Mouse (Mus musculus): ENCODE data around the gene Gm11168. TPM values are rescaled to one million over a fixed set of nuclear protein-coding genes. Genes with fewer than 3 reads are reported as not detected.
"Not testable (repeated sequence)": the region's sequence is repeated elsewhere in the genome, so short reads cannot be mapped to it uniquely, and the experiment has no call there.

Gene Gm11168
- polyA plus RNA-seq, 1 experiment, result not detected

DNA sequence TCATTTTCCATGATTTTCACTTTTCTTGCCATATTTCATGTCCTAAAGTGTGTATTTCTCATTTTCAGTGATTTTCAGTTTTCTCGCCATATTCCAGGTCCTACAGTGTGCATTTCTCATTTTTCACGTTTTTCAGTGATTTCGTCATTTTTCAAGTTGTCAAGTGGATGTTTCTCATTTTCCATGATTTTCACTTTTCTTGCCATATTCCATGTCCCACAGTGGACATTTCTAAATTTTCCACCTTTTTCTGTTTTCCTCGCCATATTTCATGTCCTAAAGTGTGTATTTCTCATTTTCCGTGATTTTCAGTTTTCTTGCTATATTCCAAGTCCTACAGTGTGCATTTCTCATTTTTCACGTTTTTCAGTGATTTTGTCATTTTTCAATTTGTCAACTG lies 12.8 kb downstream of the Gm11168 start:
- H3K79me3 ChIP-seq (ENCODE audit: low read depth); H3K79me2 ChIP-seq (ENCODE audit: control insufficient read depth, insufficient read depth); H3K27me3 ChIP-seq (ENCODE audit: control insufficient read depth, insufficient read depth, insufficient read length); H3ac ChIP-seq (ENCODE audit: control insufficient read depth, insufficient read length, low read depth); H3K4me3 ChIP-seq (ENCODE audit: insufficient read depth, poor library complexity, severe bottlenecking); H3K36me3 ChIP-seq (ENCODE audit: control insufficient read depth, insufficient read depth): not testable (repeated sequence)

DNA sequence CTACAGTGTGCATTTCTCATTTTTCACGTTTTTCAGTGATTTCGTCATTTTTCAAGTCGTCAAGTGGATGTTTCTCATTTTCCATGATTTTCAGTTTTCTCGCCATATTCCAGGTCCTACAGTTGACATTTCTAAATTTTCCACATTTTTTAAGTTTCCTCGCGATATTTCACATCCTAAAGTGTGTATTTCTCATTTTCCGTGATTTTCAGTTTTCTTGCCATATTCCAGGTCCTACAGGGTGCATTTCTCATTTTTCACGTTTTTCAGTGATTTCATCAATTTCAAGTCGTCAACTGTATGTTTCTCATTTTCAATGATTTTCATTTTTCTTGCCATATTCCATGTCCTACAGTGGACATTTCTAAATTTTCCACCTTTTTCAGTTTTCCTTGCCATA lies 14.0 kb downstream of the Gm11168 start, which contains the start of gene Gm10719:
Gene Gm10719, plus strand, starts transcription at position 301 of the 400 bp plus-strand sequence.
- not testable (repeated sequence) for H3K79me3 ChIP-seq (ENCODE audit: low read depth); H3K79me2 ChIP-seq (ENCODE audit: control insufficient read depth, insufficient read depth); H3K27me3 ChIP-seq (ENCODE audit: control insufficient read depth, insufficient read depth, insufficient read length); H3K36me3 ChIP-seq (ENCODE audit: control insufficient read depth, insufficient read depth); H3K4me3 ChIP-seq (ENCODE audit: insufficient read depth, poor library complexity, severe bottlenecking); H3ac ChIP-seq (ENCODE audit: control insufficient read depth, insufficient read length, low read depth)

- H3K79me2 ChIP-seq (ENCODE audit: control insufficient read depth, insufficient read depth); H3K79me3 ChIP-seq (ENCODE audit: low read depth); H3K36me3 ChIP-seq (ENCODE audit: control insufficient read depth, insufficient read depth); H3K4me3 ChIP-seq (ENCODE audit: insufficient read depth, poor library complexity, severe bottlenecking); H3ac ChIP-seq (ENCODE audit: control insufficient read depth, insufficient read length, low read depth); H3K27me3 ChIP-seq (ENCODE audit: control insufficient read depth, insufficient read depth, insufficient read length): not testable (repeated sequence)
Measured at GRCm38 (mm10) chr9:3018944-3019343, 15.8 kb downstream of the Gm11168 start.

GRCm38 (mm10) chr9:3019835-3020727 lies 16.9 kb downstream of the Gm11168 start:
- H3K79me2 ChIP-seq (ENCODE audit: control insufficient read depth, insufficient read depth); H3K4me3 ChIP-seq (ENCODE audit: insufficient read depth, poor library complexity, severe bottlenecking); H3K27me3 ChIP-seq (ENCODE audit: control insufficient read depth, insufficient read depth, insufficient read length); H3K79me3 ChIP-seq (ENCODE audit: low read depth); H3ac ChIP-seq (ENCODE audit: control insufficient read depth, insufficient read length, low read depth); H3K36me3 ChIP-seq (ENCODE audit: control insufficient read depth, insufficient read depth): not testable (repeated sequence)

- not testable (repeated sequence) for H3K79me2 ChIP-seq (ENCODE audit: control insufficient read depth, insufficient read depth); H3K36me3 ChIP-seq (ENCODE audit: control insufficient read depth, insufficient read depth); H3K27me3 ChIP-seq (ENCODE audit: control insufficient read depth, insufficient read depth, insufficient read length); H3K79me3 ChIP-seq (ENCODE audit: low read depth); H3ac ChIP-seq (ENCODE audit: control insufficient read depth, insufficient read length, low read depth); H3K4me3 ChIP-seq (ENCODE audit: insufficient read depth, poor library complexity, severe bottlenecking)
Measured at GRCm38 (mm10) chr9:3022316-3023008, 19.3 kb downstream of the Gm11168 start.

DNA sequence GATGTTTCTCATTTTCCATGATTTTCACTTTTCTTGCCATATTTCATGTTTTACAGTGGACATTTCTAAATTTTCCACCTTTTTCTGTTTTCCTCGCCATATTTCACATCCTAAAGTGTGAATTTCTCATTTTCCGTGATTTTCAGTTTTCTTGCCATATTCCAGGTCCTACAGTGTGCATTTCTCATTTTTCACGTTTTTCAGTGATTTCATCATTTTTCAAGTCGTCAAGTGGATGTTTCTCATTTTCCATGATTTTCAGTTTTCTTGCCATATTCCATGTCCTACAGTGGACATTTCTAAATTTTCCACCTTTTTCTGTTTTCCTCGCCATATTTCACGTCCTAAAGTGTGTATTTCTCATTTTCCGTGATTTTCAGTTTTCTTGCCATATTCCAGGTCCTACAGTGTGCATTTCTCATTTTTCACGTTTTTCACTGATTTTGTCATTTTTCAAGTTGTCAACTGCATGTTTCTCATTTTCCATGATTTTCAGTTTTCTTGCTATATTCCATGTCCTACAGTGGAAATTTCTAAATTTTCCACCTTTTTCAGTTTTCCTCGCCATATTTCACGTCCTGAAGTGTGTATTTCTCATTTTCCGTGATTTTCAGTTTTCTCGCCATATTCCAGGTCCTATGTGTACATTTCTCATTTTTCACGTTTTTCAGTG lies 20.3 kb downstream of the Gm11168 start, which contains the start of gene Gm10718:
Gene Gm10718, plus strand, starts transcription at position 236 of the 673 bp plus-strand sequence.
- not testable (repeated sequence) for H3K4me3 ChIP-seq (ENCODE audit: insufficient read depth, poor library complexity, severe bottlenecking); H3K36me3 ChIP-seq (ENCODE audit: control insufficient read depth, insufficient read depth); H3K27me3 ChIP-seq (ENCODE audit: control insufficient read depth, insufficient read depth, insufficient read length); H3K79me2 ChIP-seq (ENCODE audit: control insufficient read depth, insufficient read depth); H3ac ChIP-seq (ENCODE audit: control insufficient read depth, insufficient read length, low read depth); H3K79me3 ChIP-seq (ENCODE audit: low read depth)

GRCm38 (mm10) chr9:3023985-3024648 lies 21.0 kb downstream of the Gm11168 start:
- H3K27me3 ChIP-seq (ENCODE audit: control insufficient read depth, insufficient read depth, insufficient read length); H3K79me2 ChIP-seq (ENCODE audit: control insufficient read depth, insufficient read depth); H3K79me3 ChIP-seq (ENCODE audit: low read depth); H3ac ChIP-seq (ENCODE audit: control insufficient read depth, insufficient read length, low read depth); H3K36me3 ChIP-seq (ENCODE audit: control insufficient read depth, insufficient read depth); H3K4me3 ChIP-seq (ENCODE audit: insufficient read depth, poor library complexity, severe bottlenecking): not testable (repeated sequence)

GRCm38 (mm10) chr9:3024912-3025467 lies 21.8 kb downstream of the Gm11168 start, which contains the start of gene Gm10717:
TSS of gene Gm10717 (plus strand) at chr9:3025417.
- not testable (repeated sequence) for H3K36me3 ChIP-seq (ENCODE audit: control insufficient read depth, insufficient read depth); H3K27me3 ChIP-seq (ENCODE audit: control insufficient read depth, insufficient read depth, insufficient read length); H3K4me3 ChIP-seq (ENCODE audit: insufficient read depth, poor library complexity, severe bottlenecking); H3K79me3 ChIP-seq (ENCODE audit: low read depth); H3K79me2 ChIP-seq (ENCODE audit: control insufficient read depth, insufficient read depth); H3ac ChIP-seq (ENCODE audit: control insufficient read depth, insufficient read length, low read depth)

DNA sequence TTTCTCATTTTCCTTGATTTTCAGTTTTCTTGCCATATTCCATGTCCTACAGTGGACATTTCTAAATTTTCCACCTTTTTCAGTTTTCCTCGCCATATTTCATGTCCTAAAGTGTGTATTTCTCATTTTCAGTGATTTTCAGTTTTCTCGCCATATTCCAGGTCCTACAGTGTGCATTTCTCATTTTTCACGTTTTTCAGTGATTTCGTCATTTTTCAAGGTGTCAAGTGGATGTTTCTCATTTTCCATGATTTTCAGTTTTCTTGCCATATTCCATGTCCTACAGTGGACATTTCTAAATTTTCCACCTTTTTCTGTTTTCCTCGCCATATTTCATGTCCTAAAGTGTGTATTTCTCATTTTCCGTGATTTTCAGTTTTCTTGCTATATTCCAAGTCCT lies 22.5 kb downstream of the Gm11168 start:
- not testable (repeated sequence) for H3K4me3 ChIP-seq (ENCODE audit: insufficient read depth, poor library complexity, severe bottlenecking); H3K27me3 ChIP-seq (ENCODE audit: control insufficient read depth, insufficient read depth, insufficient read length); H3K79me2 ChIP-seq (ENCODE audit: control insufficient read depth, insufficient read depth)

DNA sequence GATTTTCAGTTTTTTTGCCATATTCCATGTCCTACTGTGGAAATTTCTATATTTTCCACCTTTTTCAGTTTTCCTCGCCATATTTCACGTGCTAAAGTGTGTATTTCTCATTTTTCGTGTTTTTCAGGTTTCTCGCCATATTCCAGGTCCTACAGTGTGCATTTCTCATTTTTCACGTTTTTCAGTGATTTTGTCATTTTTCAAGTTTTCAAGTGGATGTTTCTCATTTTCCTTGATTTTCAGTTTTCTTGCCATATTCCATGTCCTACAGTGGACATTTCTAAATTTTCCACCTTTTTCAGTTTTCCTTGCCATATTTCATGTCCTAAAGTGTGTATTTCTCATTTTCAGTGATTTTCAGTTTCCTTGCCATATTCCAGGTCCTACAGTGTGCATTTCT lies 23.0 kb downstream of the Gm11168 start:
- not testable (repeated sequence) for H3K79me3 ChIP-seq (ENCODE audit: low read depth); H3K27me3 ChIP-seq (ENCODE audit: control insufficient read depth, insufficient read depth, insufficient read length)

More for the DNA sequence above, 22.5 kb downstream of the Gm11168 start:
- not testable (repeated sequence) for H3K79me3 ChIP-seq (ENCODE audit: low read depth); H3K36me3 ChIP-seq (ENCODE audit: control insufficient read depth, insufficient read depth); H3ac ChIP-seq (ENCODE audit: control insufficient read depth, insufficient read length, low read depth)

DNA sequence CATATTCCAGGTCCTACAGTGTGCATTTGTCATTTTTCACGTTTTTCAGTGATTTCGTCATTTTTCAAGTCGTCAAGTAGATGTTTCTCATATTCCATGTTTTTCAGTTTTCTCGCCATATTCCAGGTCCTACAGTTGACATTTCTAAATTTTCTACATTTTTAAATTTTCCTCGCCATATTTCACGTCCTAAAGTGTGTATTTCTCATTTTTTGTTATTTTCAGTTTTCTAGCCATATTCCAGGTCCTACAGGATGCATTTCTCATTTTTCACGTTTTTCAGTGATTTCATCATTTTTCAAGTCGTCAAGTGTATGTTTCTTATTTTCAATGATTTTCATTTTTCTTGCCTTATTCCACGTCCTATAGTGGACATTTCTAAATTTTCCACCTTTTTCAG lies 23.6 kb downstream of the Gm11168 start:
- H3K4me3 ChIP-seq (ENCODE audit: insufficient read depth, poor library complexity, severe bottlenecking); H3K36me3 ChIP-seq (ENCODE audit: control insufficient read depth, insufficient read depth); H3K79me3 ChIP-seq (ENCODE audit: low read depth); H3K79me2 ChIP-seq (ENCODE audit: control insufficient read depth, insufficient read depth); H3K27me3 ChIP-seq (ENCODE audit: control insufficient read depth, insufficient read depth, insufficient read length); H3ac ChIP-seq (ENCODE audit: control insufficient read depth, insufficient read length, low read depth): not testable (repeated sequence)

More for the DNA sequence above, 23.0 kb downstream of the Gm11168 start:
- H3ac ChIP-seq (ENCODE audit: control insufficient read depth, insufficient read length, low read depth); H3K79me2 ChIP-seq (ENCODE audit: control insufficient read depth, insufficient read depth); H3K4me3 ChIP-seq (ENCODE audit: insufficient read depth, poor library complexity, severe bottlenecking); H3K36me3 ChIP-seq (ENCODE audit: control insufficient read depth, insufficient read depth): not testable (repeated sequence)

Measured in C2C12 (cell line).